Mouse (Mus musculus): ENCODE data around the gene Gpx4.
"Not testable (repeated sequence)": the region's sequence is repeated elsewhere in the genome, so short reads cannot be mapped to it uniquely, and the experiment has no call there.

The Gpx4 gene

DNA sequence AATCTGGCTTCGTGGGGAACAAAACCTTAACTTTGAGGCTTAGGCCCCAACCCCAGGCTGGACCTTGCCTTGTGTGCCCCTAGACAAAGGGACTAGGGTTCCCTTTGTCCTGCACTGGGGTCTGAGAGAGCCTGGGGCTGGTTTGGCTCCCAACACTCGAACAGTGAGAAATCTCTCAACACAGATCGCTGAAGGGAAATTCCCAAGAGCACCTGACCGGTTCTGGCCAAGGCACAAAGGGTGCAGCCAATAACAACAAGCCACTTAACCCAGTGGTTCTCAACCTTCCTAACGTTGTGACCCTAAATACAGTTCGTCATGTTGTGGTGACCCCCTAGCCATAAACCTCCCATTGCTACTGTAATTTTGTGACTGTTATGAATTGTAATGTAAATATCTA lies 3.3 kb downstream of the Gpx4 start:
- no peak for DNase-seq (ENCODE audit: low read depth, low spot score)

DNA sequence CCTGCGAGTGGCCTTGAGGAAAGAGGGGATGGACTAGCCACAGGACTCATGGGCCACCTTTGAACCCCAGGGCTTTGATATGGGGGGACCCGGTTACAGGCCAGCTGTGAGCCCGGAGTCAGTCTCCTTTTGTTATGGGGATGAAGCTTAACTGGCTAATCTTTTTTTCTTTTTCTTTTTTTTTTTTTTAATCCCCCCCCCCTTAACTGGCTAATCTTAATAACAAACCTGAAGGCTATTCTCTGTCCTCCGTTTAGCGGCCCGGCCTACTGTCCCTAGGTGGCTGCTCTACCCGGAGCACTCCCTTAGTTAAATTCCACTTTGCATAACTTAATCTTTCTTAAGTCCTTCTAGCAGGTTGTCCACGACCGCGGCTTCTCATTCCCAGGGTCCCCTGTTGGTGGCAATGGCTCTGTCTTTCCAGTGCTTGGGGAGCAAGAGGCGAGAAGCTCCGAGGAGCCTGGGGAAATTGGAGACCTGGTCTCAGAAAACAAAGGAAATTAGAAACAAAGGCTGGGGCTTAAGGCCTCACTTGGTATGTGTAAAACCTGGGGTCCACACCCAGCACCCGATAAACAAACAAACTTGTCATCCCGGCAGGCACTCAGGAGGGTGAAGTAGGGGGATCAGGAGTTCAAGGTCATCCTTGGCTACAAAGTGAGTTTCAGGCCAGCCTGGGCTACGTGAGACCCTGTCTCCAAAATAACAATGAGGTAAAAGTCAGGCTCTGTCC lies 4.1 kb downstream of the Gpx4 start:
- no peak for DNase-seq (ENCODE audit: low read depth, low spot score)

DNA sequence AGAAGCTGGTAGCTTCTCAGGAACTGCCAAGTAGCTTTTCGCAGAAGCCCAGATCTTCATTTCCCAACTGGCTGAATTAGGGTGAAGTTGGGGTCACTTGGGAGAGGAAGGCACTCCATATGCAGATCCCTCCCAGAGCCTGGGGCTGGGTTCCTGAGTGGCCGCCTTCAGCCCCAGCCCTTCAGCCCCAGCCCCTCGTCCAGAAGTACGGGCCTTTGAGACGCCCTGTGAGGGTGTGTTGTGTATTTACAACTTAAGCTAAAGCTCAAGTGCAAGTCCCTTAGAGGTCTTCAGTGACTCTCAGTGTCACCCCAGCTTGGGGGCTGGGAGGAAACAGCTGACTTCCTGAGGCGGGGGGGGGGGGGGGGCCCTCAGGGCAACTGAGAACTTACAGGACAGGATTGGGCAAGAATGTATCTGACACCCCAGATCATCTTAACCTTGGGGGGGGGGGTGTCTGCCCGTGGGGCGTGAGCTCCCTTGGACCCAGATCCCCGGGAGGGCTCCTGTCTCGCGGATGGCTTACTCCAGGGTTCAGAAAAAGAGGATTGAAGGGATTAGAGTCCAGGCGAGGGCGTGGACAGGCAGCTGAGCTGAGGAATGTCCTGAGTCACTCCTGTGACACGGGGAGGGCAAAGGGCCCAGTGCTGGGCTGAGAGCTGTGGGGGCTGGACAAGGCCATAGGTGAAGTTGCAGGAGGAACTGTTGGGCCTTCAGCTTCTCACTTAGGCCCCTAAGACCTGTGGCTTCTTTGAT lies 4.8 kb downstream of the Gpx4 start:
- DNase-seq (ENCODE audit: low read depth, low spot score), result no peak

DNA sequence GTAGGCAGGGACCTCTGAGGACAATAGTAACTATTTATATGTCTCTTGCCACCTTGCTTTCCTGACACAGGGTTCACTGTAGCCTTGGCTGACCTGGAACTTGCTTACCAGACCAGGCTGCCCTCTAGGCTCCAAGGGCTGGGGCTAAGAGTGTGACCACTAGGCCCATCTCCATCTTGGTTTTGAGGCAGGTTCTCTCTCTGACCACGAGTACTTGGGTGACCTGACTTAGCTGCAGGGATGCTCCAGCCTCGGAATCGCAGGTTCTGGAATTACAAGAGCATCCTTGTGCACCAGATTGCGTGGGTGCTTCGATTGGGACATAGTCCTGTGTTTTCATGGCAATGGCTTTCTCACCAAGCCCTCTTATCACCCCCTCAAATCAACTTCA lies 5.4 kb downstream of the Gpx4 start:
- DNase-seq (ENCODE audit: low read depth, low spot score), result no peak

DNA sequence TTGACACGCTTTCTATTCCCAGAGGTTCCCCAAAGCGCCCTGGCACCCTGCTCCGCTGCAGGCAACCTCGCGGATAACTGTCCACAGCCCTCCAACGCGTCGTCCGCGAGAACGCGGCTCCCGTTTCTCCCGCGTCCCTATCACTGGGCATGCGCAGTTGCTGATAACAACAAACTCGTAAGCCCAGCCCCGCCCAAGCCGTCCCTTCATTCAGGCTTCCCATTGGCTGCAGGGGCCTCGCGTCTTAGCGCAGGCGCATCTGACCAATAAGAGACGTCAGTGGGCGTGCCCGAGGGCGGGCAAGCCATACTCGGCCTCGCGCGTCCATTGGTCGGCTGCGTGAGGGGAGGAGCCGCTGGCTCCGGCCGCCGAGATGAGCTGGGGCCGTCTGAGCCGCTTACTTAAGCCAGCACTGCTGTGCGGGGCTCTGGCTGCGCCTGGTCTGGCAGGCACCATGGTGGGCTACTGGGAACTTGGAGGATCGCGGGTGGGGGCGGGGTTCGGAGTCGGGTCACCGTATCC lies 6.4 kb downstream of the Gpx4 start:
- DNase-seq (ENCODE audit: low read depth, low spot score), result peak; percentile 100

DNA sequence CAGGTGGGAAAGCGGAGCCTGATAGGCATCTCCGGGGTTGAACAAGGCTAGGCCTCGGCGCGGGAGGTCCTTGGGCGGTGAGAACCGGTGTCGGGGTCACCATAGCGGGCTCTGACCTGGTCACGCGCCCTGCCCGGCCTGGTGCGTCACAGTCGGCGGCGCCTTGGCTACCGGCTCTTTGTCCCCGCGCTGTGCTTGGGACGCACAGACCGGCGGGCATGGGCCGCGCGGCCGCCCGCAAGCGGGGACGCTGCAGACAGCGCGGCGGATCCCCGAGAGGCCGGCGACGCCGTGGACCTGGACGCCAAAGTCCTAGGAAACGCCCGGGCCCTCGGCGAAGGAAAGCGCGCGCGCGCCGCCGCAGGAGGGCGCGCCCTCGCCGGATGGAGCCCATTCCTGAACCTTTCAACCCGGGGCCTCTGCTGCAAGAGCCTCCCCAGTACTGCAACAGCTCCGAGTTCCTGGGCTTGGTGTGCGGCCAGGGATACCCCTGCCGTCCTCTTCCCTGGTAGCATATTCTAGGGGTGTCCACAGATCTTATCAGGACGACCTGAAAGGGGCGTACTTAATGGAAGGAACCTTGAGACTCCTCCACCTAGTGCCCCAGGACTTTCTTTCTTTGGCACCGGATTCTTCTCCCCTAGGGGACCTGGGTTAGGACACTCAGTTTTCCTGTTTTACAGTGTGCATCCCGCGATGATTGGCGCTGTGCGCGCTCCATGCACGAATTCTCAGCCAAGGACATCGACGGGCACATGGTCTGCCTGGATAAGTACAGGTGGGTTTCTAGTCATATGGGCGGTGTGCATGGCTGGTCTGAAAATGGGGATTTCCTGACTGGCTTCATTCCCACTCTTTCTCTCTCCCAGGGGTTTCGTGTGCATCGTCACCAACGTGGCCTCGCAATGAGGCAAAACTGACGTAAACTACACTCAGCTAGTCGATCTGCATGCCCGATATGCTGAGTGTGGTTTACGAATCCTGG lies 7.2 kb downstream of the Gpx4 start:
- DNase-seq (ENCODE audit: low read depth, low spot score), result peak; percentile 67

DNA sequence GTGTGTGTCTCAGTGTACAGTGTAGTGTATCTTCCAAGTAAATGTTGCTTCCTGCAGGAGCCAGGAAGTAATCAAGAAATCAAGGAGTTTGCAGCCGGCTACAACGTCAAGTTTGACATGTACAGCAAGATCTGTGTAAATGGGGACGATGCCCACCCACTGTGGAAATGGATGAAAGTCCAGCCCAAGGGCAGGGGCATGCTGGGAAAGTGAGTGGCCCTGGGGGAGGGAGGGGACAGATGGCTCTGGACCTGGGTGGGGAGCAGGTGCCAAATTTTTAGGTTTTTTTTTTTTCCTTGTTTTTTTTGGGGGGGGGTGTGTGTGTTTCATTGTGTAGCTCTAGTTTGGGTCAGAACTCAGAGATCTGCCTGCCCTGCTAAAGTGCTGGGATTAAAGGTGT lies 7.9 kb downstream of the Gpx4 start:
- DNase-seq (ENCODE audit: low read depth, low spot score), result not testable (repeated sequence)

DNA sequence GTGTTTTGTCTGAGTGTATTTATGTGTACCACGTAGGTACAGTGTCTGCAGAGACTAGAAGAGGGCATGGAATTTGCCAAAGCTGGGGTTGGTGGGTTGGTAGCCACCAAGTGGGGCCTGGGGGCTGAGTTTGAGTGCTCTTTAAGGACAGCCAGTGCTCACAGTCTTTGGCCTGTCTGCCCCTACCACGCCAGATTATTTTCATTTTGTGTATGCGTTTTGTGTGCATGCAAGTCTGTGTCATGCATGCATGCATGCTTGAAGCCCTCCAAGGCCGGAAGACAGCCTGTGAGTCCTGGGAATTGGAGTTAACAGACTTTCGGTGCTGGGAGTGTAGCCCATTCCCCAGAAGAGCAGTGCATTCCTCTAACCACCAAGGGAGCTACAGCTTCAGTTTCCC lies 8.4 kb downstream of the Gpx4 start:
- no peak for DNase-seq (ENCODE audit: low read depth, low spot score)

DNA sequence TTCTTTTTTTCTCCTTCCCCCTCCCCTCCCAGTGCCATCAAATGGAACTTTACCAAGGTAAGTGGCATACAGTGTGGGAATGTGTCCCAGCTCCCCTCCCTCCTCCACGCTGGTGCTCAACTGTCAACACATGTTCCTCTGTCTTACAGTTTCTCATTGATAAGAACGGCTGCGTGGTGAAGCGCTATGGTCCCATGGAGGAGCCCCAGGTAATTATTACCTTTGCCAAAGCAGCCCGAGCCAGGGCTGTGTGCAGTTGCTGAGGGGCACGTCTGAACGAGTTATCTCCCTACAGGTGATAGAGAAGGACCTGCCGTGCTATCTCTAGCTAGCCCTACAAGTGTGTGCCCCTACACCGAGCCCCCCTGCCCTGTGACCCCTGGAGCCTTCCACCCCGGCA lies 8.9 kb downstream of the Gpx4 start:
- no peak for DNase-seq (ENCODE audit: low read depth, low spot score)

DNA sequence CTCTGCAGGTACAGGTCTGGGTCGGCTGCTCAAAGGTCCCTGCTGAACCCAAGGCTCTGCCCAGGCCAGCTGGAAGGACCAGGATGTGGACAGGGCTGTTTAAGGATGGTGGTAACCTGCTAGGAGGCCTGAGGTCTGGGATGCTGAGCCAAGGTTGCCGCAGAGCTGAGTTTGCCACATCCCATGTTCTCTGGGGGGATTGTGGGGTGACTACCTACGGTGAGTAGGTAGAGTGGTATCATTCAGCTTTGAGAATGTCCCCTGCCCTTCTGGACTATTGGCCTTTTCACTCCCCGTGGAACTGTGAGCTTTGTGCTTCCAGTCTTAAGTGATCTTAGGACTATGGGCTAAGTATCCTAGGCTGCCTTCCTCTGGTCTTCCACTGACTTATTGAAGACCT lies 9.5 kb downstream of the Gpx4 start:
- DNase-seq (ENCODE audit: low read depth, low spot score), result no peak

DNA sequence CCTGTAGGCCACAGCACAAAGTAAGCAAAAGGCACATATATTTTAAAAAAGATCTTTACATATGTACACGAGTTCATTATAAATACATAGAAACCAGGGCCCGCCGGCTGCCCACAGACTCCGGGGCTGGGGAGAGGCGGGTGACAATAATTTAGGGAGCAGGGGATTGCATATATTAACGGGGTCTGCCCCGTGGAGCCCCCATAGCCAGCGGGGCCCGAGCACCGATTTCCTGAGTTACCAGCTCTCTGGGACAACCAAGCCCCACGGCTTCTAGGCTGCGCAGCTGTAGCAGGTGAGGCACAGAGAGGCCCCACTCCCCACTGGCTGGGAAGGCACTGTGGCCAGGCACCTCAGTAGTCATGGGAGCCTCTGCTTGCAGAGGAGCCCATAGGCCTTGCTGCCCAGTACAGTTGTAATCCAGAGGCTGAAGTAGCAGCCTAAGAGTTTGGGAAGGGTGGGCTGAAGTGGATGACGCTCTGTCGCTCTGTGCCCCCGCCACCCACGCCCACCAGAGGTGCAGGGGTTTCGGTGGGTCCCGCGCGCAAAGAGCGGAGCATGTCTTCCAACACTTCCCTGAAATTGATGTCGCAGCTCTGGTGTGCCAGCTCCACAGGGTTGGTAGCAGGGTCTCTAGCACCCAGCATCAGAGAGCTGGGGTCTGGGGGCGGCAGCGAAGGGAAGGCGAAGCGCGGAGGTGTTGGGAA lies 10.2 kb downstream of the Gpx4 start:
- no peak for DNase-seq (ENCODE audit: low read depth, low spot score)

DNA sequence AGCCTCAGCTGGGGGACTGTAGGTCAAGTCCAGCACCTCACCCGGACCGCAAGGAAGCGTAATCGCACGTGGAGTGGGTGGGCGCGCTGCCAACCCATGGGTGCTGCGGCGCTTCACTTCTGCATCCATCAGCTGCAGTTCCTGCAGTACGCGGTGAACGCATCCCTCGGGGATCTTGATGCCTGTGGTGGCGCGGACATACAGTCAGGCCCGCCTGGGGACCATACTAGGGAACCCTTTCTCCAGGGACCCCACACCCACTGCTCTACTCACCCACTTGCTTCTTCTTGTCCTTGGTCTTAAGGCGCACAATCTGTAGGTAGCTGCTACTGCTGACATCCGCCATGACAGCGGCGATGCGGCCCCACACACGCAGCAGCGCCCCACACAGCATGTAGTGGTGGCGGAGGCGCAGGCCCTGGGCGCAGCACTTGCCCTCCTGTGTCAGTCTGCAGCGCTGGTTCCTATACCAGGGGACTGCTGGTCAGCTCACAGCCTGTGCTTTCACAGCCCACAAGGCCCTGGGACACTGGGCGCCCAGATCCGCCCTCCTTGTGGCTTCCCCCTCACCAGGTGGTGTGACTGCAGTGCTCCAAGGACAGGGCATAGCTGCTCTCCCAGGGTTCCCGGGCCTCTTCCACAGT lies 10.8 kb downstream of the Gpx4 start:
- no peak for DNase-seq (ENCODE audit: low read depth, low spot score)

DNA sequence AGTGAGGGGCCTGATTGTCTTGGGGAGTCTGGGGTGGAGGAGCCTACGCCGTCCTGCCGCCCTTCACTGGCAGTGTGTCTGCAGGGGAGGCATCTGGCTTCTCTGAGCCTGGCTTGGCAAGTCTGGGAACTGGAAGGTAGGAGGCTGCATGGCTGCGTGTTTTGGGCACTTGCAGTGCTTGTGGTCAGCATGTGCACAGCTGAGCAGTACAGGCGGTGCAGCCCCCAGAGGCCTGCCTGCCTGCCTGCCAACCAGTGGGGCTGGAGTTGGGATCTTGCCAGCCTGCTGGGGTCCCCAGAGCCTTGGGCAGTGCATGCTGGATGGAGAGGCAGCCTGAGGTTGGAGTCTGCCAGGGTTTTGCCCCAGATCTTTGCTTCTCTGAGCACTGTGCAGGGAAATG lies 16.1 kb downstream of the Gpx4 start:
- DNase-seq (ENCODE audit: low read depth, low spot score), result no peak

DNA sequence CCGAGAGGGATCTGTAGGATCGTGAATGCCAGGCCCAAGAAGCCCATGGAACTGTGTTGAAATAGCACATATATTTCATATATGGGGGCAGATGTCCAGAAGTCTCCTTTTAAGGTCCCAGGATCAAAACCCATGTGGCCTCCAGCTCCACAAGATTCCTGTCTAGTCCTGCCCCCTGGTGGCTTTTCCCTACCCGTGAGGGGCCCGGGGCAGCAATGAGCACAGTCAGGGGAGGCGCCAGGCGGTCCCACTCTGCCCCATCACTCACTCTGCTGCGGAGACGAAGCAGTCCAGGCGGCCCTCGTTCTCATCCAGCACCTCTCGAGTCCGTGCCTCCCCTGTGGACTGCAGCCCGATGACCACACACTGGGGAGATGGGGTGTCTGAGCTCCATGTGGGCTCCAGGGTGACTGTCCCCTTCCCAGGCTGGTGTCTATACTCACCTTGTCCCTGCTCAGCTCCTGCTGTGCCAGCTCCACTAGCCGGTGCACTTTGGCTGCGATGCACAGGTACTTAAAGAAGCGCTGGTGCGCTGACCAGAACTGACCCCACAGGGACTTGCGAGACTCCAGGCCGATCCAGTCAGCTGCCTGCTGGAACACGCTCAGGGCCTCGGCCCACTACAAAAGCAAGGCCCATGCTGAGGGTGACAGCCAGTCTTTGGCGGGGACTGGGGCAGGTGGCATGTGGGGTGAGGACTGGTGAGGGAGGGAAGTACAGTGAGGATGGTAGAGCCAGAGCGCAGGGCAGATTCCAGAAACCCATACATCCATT lies 17.1 kb downstream of the Gpx4 start:
- DNase-seq (ENCODE audit: low read depth, low spot score), result no peak

DNA sequence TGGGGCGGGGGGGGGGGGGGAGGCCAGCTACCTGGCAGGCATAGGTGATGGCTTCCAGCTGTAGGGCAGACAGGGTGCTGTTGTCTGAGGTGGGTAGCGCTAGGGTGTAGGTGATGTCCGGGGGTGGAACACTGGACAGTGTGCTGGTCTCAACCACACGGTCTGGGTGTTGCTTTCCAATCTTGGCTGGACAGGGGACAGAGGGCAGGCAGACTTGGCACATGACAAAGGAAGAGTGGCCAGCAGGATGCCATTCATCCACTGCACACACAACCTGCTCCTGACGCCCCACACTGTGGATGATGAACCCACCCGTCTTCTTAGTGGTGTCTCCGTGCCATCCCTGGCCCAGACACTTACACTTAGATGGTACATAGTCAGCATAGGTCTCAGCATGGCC lies 22.3 kb downstream of the Gpx4 start:
- no peak for DNase-seq (ENCODE audit: low read depth, low spot score)

DNA sequence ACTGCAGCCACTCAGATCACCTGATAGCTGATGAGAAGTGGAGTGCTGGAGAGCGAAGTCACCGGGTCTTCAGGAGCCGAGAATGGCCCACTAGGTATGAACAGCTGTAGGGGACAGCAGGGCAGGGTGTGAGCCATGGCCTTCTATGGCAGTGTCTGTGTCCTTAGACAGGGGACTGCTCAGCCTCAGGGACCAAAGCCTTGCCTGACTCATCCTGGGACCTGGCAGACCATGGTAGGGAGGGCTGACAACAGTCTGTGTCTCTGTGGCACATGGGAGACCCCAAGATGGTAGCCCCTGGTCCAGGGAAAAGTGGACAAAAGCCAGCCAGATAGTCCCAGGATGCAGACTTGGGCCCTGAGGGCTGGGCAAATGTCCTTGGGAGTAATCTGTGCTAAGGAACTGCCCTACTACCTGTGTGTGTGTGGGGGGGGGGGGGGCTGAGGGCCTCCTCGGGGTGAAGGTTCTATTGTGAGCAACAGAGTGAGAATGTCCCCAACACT lies 23.0 kb downstream of the Gpx4 start:
- no peak for DNase-seq (ENCODE audit: low read depth, low spot score)

DNA sequence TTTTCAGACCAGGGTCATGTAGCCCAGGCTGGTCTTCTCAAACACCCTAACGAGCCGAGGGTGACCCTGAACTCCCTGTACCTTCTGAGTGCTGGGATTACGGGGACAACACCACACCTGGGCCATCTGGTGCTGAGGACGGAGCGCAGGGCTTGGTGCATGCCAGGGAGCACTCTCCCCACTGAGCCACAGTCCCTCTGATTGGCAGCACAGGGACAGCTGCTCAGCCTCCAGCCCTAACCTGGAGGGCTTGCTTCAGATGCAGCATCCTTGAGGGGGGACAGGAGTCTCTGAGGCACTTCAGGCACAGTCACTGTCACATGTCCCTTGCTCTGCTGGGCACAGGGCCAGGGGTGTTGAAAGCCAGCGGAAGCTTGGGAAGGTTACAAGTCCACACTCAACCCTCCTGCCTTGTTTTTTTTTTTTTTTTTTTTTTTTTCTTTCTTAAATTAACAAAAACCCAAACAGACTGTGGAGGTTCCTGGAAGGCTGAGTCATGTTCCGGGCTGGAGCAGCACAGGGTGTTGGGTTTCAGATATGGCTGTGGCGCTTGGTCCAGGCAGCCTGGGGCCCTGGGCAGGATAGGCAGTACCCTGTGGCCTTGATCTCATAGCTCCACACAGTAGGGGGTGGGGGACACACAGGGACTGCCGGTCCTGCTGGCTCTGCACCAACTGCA lies 24.0 kb downstream of the Gpx4 start:
- no peak for DNase-seq (ENCODE audit: low read depth, low spot score)

DNA sequence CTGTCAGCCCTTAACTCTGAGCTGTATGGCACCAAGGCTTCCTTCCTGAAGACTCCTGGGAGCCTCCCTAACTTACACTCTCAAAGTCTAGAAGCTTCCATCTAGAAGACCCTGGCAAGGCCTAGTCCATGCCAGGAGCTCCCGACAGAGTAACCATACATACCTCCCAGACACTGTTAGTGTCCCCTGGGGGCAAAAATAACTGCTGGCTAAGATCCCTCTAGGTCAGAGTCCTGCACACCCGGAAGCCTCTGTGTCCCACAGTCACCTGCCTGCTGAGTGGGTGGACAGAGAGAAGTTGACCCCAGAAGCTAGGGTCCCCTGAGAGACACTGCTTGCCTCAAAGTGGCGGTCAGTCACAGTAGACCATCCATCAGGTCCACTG lies 24.5 kb downstream of the Gpx4 start:
- no peak for DNase-seq (ENCODE audit: low read depth, low spot score)

All from mesoderm, embryonic 11.5 days (tissue).